Mouse (Mus musculus): ENCODE results near the gene Supt3. TPM values are rescaled to one million over a fixed set of nuclear protein-coding genes. Genes with fewer than 3 reads are reported as not detected.
A peak's percentile ranks its signal among the peaks of the same experiment; 100 is the strongest.

Gene Supt3
- total and polyA plus RNA-seq, 3 experiments: 6.4 to 30.1 (median 21.3) TPM

DNA sequence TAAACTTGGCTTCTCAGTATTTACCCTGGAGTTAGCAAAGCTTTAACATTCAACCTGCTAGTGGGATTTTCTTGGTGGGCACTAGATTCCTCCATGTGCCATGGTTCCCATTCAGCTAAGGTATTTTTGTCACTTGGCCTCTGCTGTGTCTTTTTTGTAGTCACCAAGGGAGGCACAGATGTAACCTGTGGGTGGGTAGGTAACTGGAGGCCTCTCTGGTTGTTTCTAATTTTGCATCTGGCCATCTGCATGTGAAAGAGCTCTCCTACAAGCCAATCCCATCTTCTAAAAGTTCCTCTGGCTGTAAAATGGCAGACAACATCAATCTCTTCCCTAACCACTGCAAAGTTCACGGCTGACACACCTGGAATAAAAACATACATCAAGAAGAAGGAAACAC, 190.2 kb downstream of the Supt3 start:
- no peak for DNase-seq

DNA sequence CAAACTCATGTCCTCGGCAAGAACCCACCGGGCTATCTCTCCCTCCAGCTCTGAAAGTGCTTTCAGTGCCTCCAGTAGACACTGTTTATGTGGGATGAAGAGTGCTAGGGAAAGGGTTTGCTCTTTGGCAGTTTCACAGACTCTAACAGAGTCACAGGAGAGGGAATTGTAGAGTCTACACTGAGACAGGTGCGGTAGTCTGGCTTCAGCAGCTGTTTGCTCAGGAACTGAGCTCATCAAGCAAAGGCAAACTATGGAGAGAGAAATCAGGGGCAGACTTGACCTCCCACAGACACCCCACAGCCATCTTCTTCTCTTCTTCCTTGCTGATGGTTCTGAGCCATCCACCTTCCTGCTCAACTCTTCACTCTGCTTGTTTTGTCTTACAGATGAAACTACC, 193.3 kb downstream of the Supt3 start:
- no peak for DNase-seq

DNA sequence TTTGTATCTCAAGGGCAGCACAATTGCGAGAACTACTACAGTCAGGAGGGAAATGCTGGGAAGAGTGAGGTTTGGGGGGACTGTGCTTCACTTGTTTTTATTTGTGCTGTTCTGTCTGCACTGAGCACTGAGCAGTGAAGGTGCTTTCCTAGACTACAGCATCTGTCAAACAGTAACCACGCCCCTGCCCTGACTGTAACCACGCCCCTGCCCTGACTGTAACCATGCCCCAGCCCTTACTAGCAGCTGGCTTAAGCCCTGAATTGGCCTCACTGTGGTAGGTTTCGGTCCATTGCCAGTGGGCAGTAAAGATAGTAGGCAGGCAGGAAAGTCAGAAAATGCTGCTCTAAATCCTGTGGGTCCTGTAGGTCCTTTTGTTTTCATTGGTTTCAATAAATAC, 196.5 kb downstream of the Supt3 start:
- DNase-seq: no peak

DNA sequence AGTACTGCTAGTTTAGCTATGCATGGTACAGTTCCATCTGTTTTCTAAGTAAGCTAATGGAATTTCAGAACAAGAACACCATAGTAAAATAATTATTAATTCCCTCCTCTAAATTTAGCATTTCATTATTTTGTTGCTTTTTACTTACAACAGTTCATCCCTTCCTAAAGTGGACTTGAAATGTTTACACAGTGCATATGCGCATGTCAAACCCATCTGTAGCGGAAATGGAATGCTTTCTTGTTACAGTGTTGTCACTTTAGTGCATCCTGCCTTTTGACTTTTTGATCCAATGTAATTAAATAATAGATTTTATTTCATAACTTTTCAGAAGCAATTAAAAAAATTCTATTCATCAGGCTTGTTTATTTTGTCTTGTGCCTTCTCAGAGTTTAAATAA, 200.7 kb downstream of the Supt3 start:
- DNase-seq: no peak

DNA sequence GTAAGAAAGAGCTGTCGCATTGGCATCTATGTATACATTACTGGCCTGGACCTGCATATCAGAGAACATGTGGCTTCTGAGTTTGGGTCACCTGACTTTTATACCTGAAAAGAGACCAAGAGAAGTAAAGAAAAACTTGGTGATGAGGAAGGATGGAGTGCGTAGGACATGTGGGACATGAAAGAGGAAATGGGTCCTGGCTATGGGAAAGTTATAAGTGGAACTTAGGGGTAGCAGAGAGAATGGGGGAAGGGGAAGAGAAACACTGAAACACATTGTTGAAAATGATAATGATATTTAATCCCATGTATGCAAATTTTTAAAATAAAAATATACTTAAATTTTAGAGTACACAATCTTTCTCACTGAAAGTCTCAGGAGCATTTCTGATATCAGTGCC, 211.0 kb downstream of the Supt3 start:
- DNase-seq: no peak

DNA sequence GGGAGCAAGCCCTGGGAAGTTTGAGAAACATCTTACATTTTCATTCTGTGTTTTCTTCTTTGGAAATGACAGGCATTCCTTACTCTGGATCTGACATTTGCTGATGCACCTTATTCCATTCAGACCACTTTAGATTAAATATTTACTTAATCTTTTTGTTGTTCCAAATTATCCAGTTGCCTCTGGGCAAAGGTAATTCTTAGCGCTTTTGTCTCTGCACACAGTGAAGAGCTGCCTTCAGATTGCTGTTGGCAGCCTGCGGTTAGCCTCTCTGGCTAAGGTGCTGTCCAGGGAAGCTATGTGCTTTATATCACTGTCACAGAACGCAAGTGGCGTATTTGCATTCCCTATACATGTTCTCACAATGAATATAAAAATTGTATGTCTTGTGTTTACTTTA, 226.4 kb downstream of the Supt3 start:
- DNase-seq: no peak

DNA sequence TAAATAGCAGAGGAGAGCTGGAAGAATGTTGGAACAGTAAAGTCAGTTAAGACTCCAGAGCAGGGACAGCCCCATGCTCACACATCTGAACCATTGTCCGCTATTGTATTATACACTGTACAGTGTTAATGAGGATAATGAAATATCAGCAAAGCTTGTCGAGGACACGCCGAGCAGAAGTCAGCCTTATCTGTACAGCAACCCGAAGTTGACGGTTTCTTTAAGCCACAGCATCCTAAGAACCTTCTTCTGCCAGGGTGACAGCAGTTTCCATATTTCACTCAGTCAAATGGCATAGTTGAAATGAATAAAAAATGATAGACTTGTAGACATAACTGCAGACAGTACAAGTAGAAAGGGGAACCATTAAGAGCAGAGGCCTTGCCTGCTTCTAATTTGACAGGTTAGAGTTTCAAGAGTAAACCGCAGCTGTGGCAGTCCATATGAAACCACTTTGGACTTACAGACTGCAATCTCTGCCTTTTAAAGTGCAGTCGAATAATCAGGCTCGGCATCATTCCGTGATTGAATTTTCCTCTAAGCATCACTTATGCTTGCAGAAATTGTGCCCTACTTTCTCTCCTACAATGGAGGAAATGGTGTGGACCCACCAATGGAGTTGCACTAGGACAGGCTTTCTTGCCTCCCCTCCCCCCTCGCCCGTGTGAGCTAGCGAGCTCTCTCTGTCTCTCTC, 227.7 kb downstream of the Supt3 start:
- DNase-seq: no peak

DNA sequence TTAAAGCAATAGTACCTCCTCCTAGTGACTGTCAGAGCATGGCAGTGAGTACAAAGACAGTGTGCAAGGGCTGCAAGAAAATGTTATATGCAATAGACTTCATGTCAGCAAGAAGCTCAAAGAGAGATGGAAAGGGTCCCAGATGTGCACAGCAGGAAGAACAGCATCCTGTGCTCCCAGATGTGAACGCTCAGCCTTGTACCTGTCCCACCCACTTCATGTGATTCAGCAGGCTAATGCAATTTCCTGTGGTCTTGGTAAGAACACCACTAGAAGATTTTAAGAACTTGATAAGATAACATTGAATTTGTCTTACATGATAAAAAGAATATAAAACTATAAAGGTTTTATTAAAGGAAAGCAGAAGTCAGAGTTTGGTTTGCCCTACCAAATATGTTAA, 230.5 kb downstream of the Supt3 start:
- DNase-seq: no peak

DNA sequence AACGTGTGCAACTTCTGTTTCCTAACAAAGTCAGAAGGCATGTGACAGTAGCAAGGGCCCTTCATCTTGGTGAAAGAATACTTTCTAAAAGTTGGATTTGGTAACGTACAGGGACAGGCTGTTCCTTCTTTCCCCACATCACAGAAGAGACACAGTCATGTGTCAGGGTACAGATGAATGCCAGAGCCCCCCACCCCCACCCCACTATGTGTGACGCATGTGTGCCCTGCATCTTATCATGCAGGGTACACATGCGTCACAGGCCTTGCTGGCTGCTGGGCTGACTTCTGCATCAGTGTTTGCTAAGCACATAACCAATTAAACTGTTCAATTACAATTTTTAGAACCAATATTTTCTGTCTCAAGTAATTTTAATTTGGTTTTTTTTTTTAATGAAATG, 231.7 kb downstream of the Supt3 start:
- DNase-seq: peak; percentile 16

DNA sequence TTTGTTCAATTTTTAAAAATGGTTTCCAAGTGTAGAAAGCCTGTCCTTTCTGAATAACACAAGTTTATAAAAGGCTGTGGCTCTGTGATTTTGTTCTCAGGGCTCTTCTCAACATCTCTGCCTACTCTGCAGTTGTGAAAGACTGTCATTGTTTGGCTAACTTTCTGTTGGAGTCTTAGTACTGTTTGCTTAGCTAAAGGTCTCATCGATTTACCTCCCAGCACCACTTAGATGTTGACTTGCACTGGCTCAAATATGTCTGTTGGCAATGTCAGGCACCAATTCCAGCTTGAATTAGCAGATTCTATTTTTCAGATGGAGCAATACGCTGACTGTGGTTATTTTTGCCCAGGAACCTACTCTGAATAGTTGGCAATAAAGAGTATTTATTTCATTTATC, 233.5 kb downstream of the Supt3 start:
- no peak for DNase-seq

DNA sequence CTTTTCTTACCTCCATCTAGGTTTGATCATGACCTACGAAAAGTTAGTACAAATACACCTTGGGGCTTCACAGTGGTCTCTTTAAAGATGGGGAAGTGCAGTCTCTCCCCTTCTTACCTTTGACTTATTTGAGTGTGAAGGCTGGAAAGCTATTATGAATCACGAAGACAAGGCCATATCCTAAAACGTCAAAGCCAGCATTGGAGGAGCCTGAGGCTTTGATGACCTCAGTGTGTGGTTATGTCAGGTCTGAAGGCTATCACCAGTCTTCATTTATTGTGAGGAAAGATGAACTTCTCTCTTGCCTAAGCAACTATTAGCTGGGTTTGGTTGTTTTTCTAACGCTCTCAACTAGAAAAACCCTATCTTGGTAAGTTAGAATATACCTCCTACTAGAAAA, 239.8 kb downstream of the Supt3 start:
- DNase-seq: peak; percentile 64

DNA sequence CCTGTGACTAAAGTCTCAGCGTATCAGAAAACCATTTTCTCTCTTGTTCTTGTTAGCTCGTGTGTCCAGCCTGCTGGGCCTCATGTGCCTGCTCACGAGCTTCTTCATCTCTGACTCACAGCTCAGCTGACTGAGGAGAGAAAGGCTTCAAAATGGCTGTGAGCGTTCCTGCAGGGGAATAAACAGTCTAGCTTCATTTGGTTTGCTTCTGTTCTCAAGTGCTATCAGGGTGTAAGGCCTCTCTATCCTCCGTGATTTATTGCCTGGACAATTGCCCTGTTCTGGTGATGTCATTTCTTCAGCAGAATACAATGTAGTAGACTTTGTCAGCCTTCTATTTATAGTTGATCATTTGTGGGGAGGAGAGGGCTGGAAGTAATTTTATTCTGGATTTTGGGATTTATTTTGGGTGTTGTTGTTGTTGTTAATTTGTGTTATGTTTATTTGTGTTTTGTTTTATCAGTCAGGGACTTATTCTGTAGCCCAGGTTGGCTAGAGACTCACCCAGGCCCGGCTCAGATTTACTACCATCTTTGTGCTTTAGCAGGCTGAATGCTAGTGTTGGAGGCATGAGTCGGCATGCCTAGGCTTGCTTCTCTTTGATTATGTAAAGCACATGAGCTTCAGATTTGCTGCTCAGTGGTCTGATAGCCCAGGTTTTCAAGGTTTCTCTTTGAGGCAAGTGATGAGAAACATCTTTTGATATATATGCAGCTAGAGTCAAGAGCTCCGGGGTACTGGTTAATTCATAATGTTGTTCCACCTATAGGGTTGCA, 243.4 kb downstream of the Supt3 start:
- peak; percentile 83 for DNase-seq

DNA sequence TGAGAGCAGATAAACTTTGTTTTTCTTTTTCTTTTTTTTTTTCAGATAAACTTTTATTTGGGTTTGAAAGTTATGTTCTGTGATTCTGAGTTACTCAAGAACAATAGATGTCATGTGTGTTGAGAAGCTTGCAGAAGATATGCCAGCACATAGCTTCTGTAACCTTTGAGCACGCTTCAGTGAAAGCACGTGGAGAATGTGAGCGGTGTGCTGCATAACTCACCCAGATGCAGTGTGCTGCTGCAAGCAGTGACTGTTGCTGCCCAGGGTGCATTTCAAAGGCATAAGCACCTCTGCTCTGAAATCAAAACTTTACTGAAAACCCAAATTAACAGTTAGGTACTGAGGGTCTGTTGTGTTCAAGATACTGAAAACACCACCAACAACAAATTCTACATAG, 251.5 kb downstream of the Supt3 start:
- no peak for DNase-seq

DNA sequence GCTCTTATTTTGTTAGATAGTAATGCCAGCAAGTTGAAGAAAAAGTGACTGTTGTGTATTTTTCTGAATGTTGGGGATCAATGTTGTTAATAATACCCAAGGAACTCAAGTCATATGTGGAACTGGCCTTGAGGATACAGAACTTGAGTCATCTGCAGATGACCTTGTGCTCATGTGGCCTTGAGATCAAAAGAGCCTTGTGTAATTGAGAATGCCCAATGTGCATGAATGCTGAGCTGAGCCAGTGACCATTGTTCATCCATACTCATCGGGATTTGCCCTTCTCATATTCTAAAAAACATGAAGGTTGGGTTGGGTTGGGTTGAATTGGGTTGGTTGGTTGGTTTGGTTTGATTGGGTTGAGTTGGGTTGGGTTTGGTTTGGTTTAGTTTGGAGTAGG, 252.2 kb downstream of the Supt3 start:
- peak; percentile 57 for DNase-seq

DNA sequence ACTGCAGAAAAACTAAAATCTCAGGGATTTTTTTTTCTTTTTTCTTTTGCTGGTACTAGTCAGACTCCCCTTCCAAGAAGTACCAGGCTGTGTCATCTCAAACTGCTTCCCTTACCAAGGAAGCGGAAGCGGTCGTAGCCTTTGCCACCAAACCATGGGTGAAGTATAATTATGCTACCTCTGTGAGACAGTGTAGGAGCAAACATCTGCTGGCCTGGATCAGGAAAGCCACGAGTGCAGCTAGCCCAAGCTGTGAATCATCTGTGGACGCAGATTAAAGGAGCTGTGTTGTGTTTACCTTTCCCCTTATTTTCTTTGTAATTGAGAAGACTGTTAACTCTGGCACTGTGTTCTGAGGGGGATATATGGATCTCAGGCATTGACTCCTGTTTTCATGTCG, 255.3 kb downstream of the Supt3 start:
- DNase-seq: no peak

DNA sequence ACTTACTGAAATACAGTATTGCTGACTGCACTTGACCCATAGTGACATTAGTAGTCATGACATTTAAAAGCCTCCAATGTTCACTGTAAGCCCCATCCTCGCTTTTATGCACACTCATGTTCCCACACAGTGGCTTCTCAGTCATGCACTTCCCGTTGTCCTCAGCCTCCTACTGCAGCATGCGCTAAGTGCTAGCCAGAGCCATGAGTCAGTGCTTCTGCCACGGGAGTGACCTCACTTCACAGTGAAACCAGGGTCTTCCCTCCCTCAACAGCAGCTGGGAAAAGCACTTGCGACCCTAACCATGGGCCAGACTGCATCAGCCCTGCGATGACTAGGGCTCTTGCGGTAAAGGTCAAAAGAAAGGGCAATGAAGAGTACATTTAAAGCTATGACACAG, 256.7 kb downstream of the Supt3 start:
- DNase-seq: peak; percentile 47

DNA sequence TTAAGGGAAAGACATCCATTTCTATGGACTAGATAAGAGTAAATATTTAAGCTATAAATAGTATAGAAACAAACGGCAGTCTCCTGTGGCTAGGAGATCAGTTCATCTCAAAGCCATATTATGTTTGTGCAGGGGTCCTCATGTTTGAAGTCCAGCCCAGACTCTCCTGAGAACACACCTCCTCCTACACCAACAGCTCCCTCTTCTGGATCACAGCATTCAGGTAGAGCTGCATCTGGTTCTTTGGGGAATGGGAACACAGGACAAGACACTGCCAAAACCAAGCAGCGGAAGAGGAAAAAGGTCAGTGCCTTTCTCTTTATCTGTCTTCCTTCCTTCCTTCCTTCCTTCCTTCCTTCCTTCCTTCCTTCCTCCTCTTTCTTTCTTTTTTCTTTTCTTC, 264.1 kb downstream of the Supt3 start:
- DNase-seq: peak; percentile 15

DNA sequence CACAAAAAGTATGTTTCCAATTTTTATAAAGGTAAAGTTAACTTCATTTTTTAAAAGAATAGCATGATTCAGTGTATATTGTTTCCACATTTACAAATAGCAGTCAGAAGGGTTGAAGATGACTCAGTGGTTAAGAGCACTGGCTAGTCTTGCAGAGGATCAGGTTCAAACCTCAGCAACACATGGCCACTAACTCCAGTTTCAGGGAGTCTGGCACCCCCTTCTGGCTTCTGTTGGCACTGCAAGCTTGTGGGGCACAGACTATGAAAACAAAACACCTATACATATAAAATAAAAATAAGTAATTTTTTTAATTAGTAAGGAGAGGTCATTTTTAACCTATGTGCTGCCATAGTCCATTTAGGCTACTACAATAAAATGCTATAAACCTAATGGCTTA, 268.9 kb downstream of the Supt3 start:
- DNase-seq: no peak

DNA sequence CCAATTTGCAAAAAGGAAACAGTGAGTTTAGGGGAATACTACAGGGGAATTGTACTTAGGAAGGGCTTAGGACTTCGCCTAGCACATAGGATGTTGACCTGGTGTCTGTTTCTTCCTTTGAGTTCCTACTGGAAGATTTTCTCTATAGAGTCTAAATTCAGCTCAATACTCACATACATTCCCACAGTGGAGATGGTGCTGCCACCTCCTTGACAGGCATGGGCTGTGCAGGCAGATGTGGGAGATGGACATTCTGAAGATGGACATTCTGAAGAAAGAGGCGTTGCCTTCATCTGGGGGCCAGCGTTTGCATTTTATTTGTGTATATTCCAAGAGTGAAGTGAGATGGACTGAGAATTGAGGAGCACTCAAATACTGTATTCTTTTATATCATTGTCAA, 269.6 kb downstream of the Supt3 start:
- DNase-seq: no peak

DNA sequence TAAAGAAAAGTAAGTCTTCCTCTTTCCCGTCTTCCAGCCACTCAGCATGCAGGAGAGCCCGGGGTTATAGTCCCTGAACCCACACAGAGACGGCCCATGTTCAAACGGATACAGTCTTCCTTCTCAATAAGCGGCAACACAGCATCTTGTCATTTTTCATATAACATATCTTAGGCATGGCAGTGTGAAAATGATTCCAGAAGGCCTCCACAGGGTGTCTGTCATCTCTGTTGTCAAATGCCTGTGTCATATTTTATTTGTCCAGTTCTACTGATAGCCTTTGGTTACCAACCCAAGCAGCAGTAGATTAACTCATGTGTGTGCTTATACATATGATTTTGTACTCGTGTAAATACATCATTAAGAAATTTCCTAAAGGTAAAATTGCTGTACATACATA, 270.3 kb downstream of the Supt3 start:
- DNase-seq: no peak

DNA sequence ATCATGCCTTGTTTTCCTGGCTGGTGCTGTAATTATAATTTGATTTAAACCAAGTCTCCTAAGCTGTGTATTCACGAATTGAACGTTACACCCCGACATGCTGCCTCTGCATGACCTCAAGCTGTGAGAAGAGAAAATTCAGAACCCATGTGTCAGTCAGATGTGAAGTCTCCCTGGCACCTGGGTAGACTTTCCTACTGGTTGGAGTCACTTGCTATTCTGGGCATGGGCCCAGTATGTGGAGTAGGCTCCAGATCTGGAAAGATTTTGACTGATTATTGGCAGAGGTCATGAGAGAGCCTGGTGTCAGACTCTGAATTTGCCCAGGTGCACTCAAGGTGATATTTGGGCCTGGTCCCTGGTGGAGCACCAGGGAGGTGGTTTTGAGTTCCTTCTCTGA, 275.0 kb downstream of the Supt3 start:
- no peak for DNase-seq

DNA sequence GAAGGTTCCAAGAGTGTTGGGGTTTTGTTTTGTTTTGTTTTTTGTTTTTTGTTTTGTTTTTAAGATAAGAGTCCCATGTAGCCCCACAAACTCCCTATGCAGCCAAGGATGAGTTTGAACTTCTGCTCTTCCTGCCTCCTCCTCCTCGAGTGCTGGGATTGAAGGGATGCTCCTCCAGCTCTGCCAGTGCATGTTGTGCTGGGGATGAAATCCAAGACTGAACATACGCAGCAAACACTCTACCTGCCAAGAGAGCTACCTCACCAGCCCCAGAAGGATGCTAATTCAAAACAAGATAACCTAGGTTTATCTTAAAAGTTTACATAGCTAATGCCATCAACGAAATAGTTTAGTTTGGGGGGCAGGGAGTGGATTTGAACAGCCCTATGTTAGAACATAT, 276.4 kb downstream of the Supt3 start:
- no peak for DNase-seq

DNA sequence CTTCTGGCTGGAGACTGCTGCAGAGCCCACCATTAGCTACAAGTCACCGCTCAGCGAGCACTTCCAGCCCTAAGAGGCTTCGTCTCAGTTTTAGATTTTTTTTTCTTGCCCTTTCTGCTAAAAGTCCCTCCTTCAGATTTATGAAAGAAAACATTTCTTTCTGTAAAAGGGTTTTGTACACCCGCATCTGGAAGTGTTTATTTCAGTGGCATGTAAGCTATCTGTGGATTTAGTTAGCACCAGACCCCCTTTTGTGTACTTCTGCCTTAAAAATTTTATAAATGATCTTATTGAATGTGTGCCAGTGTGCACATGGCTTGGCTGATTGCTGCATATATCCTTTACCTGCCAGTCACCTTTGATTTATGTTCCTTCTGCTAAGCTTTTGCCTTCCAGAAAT, 277.6 kb downstream of the Supt3 start:
- DNase-seq: no peak

DNA sequence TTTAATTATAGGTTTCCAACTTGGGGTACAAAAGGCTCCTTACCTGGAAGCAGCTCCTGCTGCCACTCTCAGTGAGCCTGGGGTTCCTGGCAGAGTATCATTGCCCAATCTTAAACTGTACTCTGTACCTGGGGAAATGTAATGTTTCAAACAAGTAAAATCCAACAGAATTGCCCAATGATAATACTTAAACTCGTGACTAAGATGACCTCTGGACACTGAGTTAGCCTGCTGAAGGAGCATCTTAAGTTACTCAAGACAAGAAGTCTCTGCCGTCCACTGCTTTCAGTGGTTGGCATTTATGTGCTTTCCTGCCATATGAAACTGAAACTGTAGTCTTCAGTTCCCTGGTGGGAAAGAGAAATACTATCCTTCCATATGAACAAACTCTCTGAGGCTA, 279.9 kb downstream of the Supt3 start:
- DNase-seq: no peak

All from adrenal gland, adult 2 months (tissue).